Mouse (Mus musculus): ENCODE results near the gene Phgdh.

The Phgdh gene

GRCm38 (mm10) chr3:98291044-98291443 is 48.7 kb downstream of the Phgdh start:
- no peak for DNase-seq (ENCODE audit: low spot score)

GRCm38 (mm10) chr3:98283205-98283604 is 56.6 kb downstream of the Phgdh start:
- DNase-seq (ENCODE audit: low spot score) = no peak

- DNase-seq (ENCODE audit: low spot score) = no peak
Measured at GRCm38 (mm10) chr3:98282422-98282821, 57.4 kb downstream of the Phgdh start.

GRCm38 (mm10) chr3:98280933-98281678 is 58.7 kb downstream of the Phgdh start:
- DNase-seq (ENCODE audit: low spot score) = peak; percentile 68

GRCm38 (mm10) chr3:98280204-98280932 is 59.4 kb downstream of the Phgdh start, which contains the start of gene Hmgcs2:
TSS of gene Hmgcs2 (plus strand) at chr3:98280435.
- peak; percentile 84 for DNase-seq (ENCODE audit: low spot score)

- DNase-seq (ENCODE audit: low spot score) = no peak
Measured at GRCm38 (mm10) chr3:98279682-98280081, 60.1 kb downstream of the Phgdh start.

- DNase-seq (ENCODE audit: low spot score) = no peak
Measured at GRCm38 (mm10) chr3:98273623-98274398, 66.0 kb downstream of the Phgdh start.

- peak; percentile 47 for DNase-seq (ENCODE audit: low spot score)
Measured at GRCm38 (mm10) chr3:98267249-98267651, 72.5 kb downstream of the Phgdh start.
